1 mouse cellular context compared by ENCODE assay signal in the genomic region with DNA sequence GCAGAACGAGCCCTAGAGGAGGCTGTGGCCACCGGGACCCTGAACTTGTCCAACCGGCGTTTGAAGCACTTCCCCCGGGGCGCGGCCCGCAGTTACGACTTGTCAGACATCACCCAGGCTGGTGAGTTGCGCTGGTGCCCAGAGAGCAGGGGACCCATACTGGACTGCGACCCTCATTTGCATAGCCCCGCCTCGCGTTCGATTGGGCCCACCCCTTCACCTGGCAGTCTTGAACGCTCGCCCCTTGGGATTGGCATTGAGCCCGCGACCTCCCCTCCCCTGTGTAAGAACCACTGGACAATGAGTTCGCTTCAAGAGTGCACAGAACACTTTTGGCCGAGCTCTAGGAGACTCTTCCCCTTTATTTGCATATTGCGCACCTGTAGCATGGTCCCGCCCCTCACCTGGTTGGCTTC.
TF ChIP-seq lines count a peak whose summit lies in the region.

No protein-coding gene starts in this region.

TF ChIP-seq in CH12.LX, 34 proteins besides CTCF, POLR2A, EP300 and RAD21:
- TF ChIP-seq CHD1 (IDR thresholded peaks at IDR 0.05; ENCODE audit: low read depth, low read length) = 0 out of 2 replicates have a peak, but pooled peaks have one; percentile 21
- TF ChIP-seq TBP (conservative IDR thresholded peaks at IDR 0.05; ENCODE audit: low read depth, low read length) = 0 out of 2 replicates have a peak, but pooled peaks have one; percentile 20
- no peak for TF ChIP-seq E2F4 (IDR thresholded peaks at IDR 0.05; ENCODE audit: insufficient replicate concordance, low read depth, low read length)
TF ChIP-seq in CH12.LX: peak in this region for 2.
